Mouse (Mus musculus) erythroblast, embryonic 14.5 days (primary cell): ENCODE data around the gene Olfml2b.

ENCODE experiments used
- GATA1 ChIP-seq: IDR thresholded peaks from 2 replicates; pipeline ENCODE4 v1.6.1; 2012; ENCODE audit warnings: low read length, inconsistent platforms, mixed read lengths
- TAL1 ChIP-seq: IDR thresholded peaks from 3 replicates; pipeline ENCODE4 v1.6.1; 2012; ENCODE audit warnings: low read length, inconsistent platforms, mixed read lengths

DNA sequence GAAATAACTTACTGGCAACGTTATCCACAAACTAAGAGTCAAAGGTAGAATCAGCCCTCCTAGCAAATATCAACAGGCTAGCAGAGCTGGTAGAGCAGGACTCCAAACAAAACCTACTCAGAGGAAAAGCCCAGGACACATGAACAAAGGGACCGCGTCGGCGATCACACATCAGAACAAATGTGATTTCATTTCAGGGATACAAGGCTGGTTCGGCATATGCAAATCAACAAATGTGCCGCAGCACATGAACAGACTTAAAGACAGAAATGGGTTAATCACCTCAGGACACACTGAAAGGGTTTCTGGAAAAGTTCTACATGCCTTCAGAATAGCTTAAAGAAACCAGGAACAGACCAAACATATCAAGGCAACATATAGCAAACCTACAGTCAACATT is 67.4 kb downstream of the Olfml2b start:
- TF ChIP-seq TAL1 (no peak), GATA1 (no peak)
